Mouse (Mus musculus) frontal cortex, postnatal 25 days (tissue): ENCODE measurements around the gene Zfhx3.

Experiments
- DNase-seq, 2 experiments: peaks; one replicate each; pipeline ENCODE4 v3.0.0; 2022; ENCODE audit warnings: low spot score in 2 of 2

The Zfhx3 gene

GRCm38 (mm10) chr8:108699454-108700345, 757.3 kb downstream of the Zfhx3 start:
- no peak for DNase-seq

- no peak for DNase-seq
These were observed 759.1 kb downstream of the Zfhx3 start for GRCm38 (mm10) chr8:108701381-108702175.

GRCm38 (mm10) chr8:108702201-108702600, 759.8 kb downstream of the Zfhx3 start:
- DNase-seq: no peak

GRCm38 (mm10) chr8:108705751-108706150, 763.3 kb downstream of the Zfhx3 start:
- no peak for DNase-seq

- no peak for DNase-seq
These were observed 764.0 kb downstream of the Zfhx3 start for GRCm38 (mm10) chr8:108706491-108706847.

- no peak for DNase-seq
These were observed 764.6 kb downstream of the Zfhx3 start for GRCm38 (mm10) chr8:108706848-108707541.

GRCm38 (mm10) chr8:108707576-108708281, 765.3 kb downstream of the Zfhx3 start:
- no peak for DNase-seq

- no peak for DNase-seq
These were observed 766.5 kb downstream of the Zfhx3 start for GRCm38 (mm10) chr8:108708833-108709387.

GRCm38 (mm10) chr8:108709441-108709840, 767.0 kb downstream of the Zfhx3 start:
- DNase-seq: no peak

- no peak for DNase-seq
These were observed 767.6 kb downstream of the Zfhx3 start for GRCm38 (mm10) chr8:108709928-108710606.

GRCm38 (mm10) chr8:108710607-108711489, 768.4 kb downstream of the Zfhx3 start:
- no peak for DNase-seq

GRCm38 (mm10) chr8:108711490-108711793, 769.0 kb downstream of the Zfhx3 start:
- no peak for DNase-seq

- no peak for DNase-seq
These were observed 769.6 kb downstream of the Zfhx3 start for GRCm38 (mm10) chr8:108712001-108712411.

- DNase-seq: no peak
These were observed 770.2 kb downstream of the Zfhx3 start for GRCm38 (mm10) chr8:108712607-108713006.

GRCm38 (mm10) chr8:108713346-108714142, 771.1 kb downstream of the Zfhx3 start:
- DNase-seq: no peak

- DNase-seq: no peak
These were observed 771.7 kb downstream of the Zfhx3 start for GRCm38 (mm10) chr8:108714143-108714635.

GRCm38 (mm10) chr8:108714636-108715415, 772.4 kb downstream of the Zfhx3 start:
- DNase-seq: peak in 1 of 2 experiments; percentile 23

GRCm38 (mm10) chr8:108715416-108715948, 773.0 kb downstream of the Zfhx3 start:
- DNase-seq: no peak
